Mouse (Mus musculus) kidney, postnatal 0 days (tissue): Measurements from ENCODE around the gene Klri1. TPM values are rescaled to one million over a fixed set of nuclear protein-coding genes. Genes with fewer than 3 reads are reported as not detected.

Experiments
- ATAC-seq: fragments of 200-750 bp; cut with Nextera tagmentation; replicated peaks from 2 replicates; pipeline ENCODE4 v1.8.0; 2017; ENCODE audit warnings: low read depth, moderate number of reproducible peaks, moderate TSS enrichment, moderate library complexity; ENCODE audit not compliant: low FRiP score
- DNase-seq: peaks from one replicate; pipeline ENCODE4 v3.0.0-alpha.2; 2016; ENCODE audit warnings: low spot score
- H3K27ac ChIP-seq: fragments of 300-500 bp; sonication (generic); 2 replicates; pipeline ENCODE4 v1.5.1; 2014; ENCODE audit warnings: mild to moderate bottlenecking
- H3K27me3 ChIP-seq: fragments of 300-500 bp; sonication (generic); 2 replicates; pipeline ENCODE4 v1.6.1; 2014; ENCODE audit warnings: low read length, mixed read lengths; ENCODE audit not compliant: insufficient read depth
- H3K36me3 ChIP-seq: fragments of 300-500 bp; sonication (generic); 2 replicates; pipeline ENCODE4 v1.6.1; 2014; ENCODE audit warnings: low read length, mixed read lengths; ENCODE audit not compliant: insufficient read depth
- H3K4me1 ChIP-seq: fragments of 300-500 bp; sonication (generic); replicated peaks from 2 replicates; pipeline ENCODE4 v1.6.1; 2014; ENCODE audit warnings: antibody characterized with exemption, low read length, mixed read lengths; ENCODE audit not compliant: insufficient read depth
- H3K4me2 ChIP-seq: fragments of 300-500 bp; sonication (generic); 2 replicates; pipeline ENCODE4 v1.6.1; 2014; ENCODE audit warnings: mild to moderate bottlenecking, low read length, moderate library complexity, mixed read lengths
- H3K4me3 ChIP-seq: fragments of 300-500 bp; sonication (generic); replicated peaks from 2 replicates; pipeline ENCODE4 v1.5.1; 2014; ENCODE audit warnings: low read depth, low read length
- H3K9ac ChIP-seq: fragments of 300-500 bp; sonication (generic); 2 replicates; pipeline ENCODE4 v1.6.1; 2014; ENCODE audit warnings: low read depth, low read length
- H3K9me3 ChIP-seq: fragments of 300-500 bp; sonication (generic); replicated peaks from 2 replicates; pipeline ENCODE4 v1.6.1; 2016; ENCODE audit warnings: low read length, inconsistent platforms, mixed read lengths
- CTCF ChIP-seq: IDR thresholded peaks from 2 replicates; pipeline ENCODE4 v1.5.1; 2016; ENCODE audit warnings: antibody characterized with exemption, low read depth, mild to moderate bottlenecking, moderate library complexity
- WGBS: fragments of 180-500 bp; shearing (Covaris S2); extraction: QIAGEN DNeasy Blood & Tissue Kit; methylation state at CpG from one replicate; pipeline ENCODE4 v1.1.7; 2014; 5-methylcytosine and 5-hydroxymethylcytosine counted together
- polyA plus RNA-seq: library from polyadenylated mRNA; unstranded; fragments of >200 nt; fragmentation: Nextera tagmentation; extraction: Ambion mirVana; gene quantifications from 2 replicates; pipeline ENCODE4 v1.2.1, GENCODE M21; 2015

The Klri1 gene
- polyA plus RNA-seq = not detected in 2 replicates

GRCm38 (mm10) chr6:129717032-129717431 is at the start of gene Klri1:
Gene Klri1 (minus strand): TSS chr6:129717132.
- WGBS = 88% methylated on average over 4 of the region's 4 CpGs
- ATAC-seq (no peak), DNase-seq (no peak)
- TF ChIP-seq CTCF = no peak
- no peak within 1 kb of the TSS for H3K4me3 ChIP-seq
- H3K4me1 ChIP-seq = no peaks in the 10 kb centered on the region
- no peak within 1 kb of the TSS for H3K27ac ChIP-seq
- H3K9ac ChIP-seq = no peak within 1 kb of the TSS
- H3K36me3 ChIP-seq = no peaks in the 10 kb centered on the region
- no peak within 1 kb of the TSS for H3K4me2 ChIP-seq
- no peaks in the 10 kb centered on the region for H3K9me3 ChIP-seq
- H3K27me3 ChIP-seq = no peaks in the 10 kb centered on the region

GRCm38 (mm10) chr6:129747654-129748032 is 30.7 kb upstream of the Klri1 start:
- H3K9ac ChIP-seq = no peak overlapping the region
- H3K4me2 ChIP-seq = no peak overlapping the region
- no peaks in the 10 kb centered on the region for H3K9me3 ChIP-seq
- H3K27ac ChIP-seq = no peak overlapping the region
- DNase-seq = no peak
- H3K27me3 ChIP-seq = no peaks in the 10 kb centered on the region
- H3K4me3 ChIP-seq = no peak overlapping the region
- TF ChIP-seq CTCF = no peak
- WGBS = 66% methylated on average over 3 of the region's 3 CpGs
- no peaks in the 10 kb centered on the region for H3K36me3 ChIP-seq
- no peak for ATAC-seq
- H3K4me1 ChIP-seq = no peaks in the 10 kb centered on the region

GRCm38 (mm10) chr6:129747016-129747653 is 30.2 kb upstream of the Klri1 start:
- DNase-seq (no peak), ATAC-seq (no peak)
- Histone ChIP-seq H3K36me3 (no peaks in the 10 kb centered on the region), H3K27ac (no peak overlapping the region), H3K9ac (no peak overlapping the region), H3K9me3 (no peaks in the 10 kb centered on the region), H3K4me1 (no peaks in the 10 kb centered on the region), H3K4me3 (no peak overlapping the region), H3K4me2 (no peak overlapping the region), H3K27me3 (no peaks in the 10 kb centered on the region)
- WGBS = 76% methylated on average over 4 of the region's 4 CpGs
- TF ChIP-seq CTCF = no peak

DNA sequence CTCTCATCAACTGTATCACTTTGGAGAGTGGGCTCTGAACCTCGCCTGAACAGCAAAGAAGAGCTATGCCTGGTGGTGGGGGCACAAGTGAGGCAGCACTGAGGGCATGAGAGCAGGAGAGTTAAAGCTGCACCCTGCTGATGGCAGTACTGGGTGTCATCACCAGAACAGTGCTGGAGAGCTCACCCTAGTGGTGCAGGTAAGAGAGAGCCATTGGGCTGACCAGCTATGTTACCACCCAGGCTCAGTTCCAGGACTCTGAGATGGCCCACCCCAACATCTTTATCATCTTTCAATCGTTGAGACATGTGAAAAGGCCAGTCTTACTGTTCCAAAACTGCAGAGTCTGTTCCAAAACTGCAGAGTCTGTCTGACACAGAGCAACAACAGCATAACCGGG is 29.2 kb upstream of the Klri1 start:
- no peak for TF ChIP-seq CTCF
- no peak for ATAC-seq
- Histone ChIP-seq H3K36me3 (no peaks in the 10 kb centered on the region), H3K9ac (no peak overlapping the region), H3K4me1 (no peaks in the 10 kb centered on the region), H3K27me3 (no peaks in the 10 kb centered on the region), H3K27ac (no peak overlapping the region), H3K4me3 (no peak overlapping the region), H3K4me2 (no peak overlapping the region), H3K9me3 (no peaks in the 10 kb centered on the region)
- 61% methylated on average over 3 of the region's 3 CpGs for WGBS
- no peak for DNase-seq

- H3K4me2 ChIP-seq = no peak within 1 kb of the TSS
- no peak within 1 kb of the TSS for H3K4me3 ChIP-seq
- no peaks in the 10 kb centered on the region for H3K4me1 ChIP-seq
- 78% methylated on average over 2 of the region's 2 CpGs for WGBS
- DNase-seq (no peak), ATAC-seq (no peak)
- H3K9ac ChIP-seq = no peak within 1 kb of the TSS
- no peaks in the 10 kb centered on the region for H3K27me3 ChIP-seq
- TF ChIP-seq CTCF = no peak
- H3K27ac ChIP-seq = no peak within 1 kb of the TSS
- H3K9me3 ChIP-seq = no peaks in the 10 kb centered on the region
- H3K36me3 ChIP-seq = no peaks in the 10 kb centered on the region
Observed at GRCm38 (mm10) chr6:129740069-129740721, 23.3 kb upstream of the Klri1 start, which contains the start of gene Klri2. Gene Klri2 (minus strand): TSS chr6:129740484.

DNA sequence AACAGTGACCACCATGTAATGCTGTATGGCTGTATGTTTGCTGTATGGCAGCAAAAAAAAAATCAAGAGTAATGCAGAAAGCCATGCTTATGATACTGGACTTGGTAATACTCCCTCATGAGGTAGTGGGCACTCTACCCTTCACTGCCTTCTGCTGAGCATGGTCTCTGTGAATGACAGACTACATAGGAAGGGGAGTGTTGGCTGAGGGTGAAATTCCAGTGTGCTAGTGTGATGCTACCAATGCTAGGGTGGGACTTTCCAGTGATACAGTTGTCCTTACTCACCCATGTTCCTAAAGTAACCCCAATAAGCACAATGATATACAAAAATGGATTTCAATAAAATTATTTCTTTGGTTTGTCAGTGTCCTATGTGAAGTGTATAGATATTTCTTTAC is 19.5 kb upstream of the Klri1 start:
- Histone ChIP-seq H3K4me3 (no peak overlapping the region), H3K9ac (no peak overlapping the region), H3K36me3 (no peaks in the 10 kb centered on the region), H3K9me3 (no peaks in the 10 kb centered on the region), H3K4me2 (no peak overlapping the region), H3K4me1 (no peaks in the 10 kb centered on the region), H3K27ac (no peak overlapping the region), H3K27me3 (no peaks in the 10 kb centered on the region)
- no peak for ATAC-seq
- TF ChIP-seq CTCF = no peak
- DNase-seq = no peak
